Mouse (Mus musculus): ENCODE measurements at regions not wholly inside any gene's neighbourhood (a gene's known extent, or its start where the extent isn't known, plus 50 kb on each side); places are given as distances from the start of the nearest gene placed in this dataset.

- peak in 1 of 2 experiments; percentile 7 for DNase-seq
Observed at GRCm38 (mm10) chr8:29765831-29766230, 2318.4 kb downstream of the Poteg start.

GRCm38 (mm10) chr8:29766252-29766920, 2318.9 kb downstream of the Poteg start:
- peak; percentile 65 to 75 for DNase-seq

GRCm38 (mm10) chr8:29777081-29777785, 2329.8 kb downstream of the Poteg start:
- DNase-seq = no peak

GRCm38 (mm10) chr8:29789207-29789606, 2341.7 kb downstream of the Poteg start:
- DNase-seq = no peak

GRCm38 (mm10) chr8:29790029-29790428, 2342.6 kb downstream of the Poteg start:
- DNase-seq = no peak

GRCm38 (mm10) chr8:29807274-29807673, 2359.8 kb downstream of the Poteg start:
- no peak for DNase-seq

- no peak for DNase-seq
Observed at GRCm38 (mm10) chr8:29836044-29836443, 2388.6 kb downstream of the Poteg start.
